Mouse (Mus musculus) spleen, adult 2 months (tissue): ENCODE measurements at regions not wholly inside any gene's neighbourhood (a gene's known extent, or its start where the extent isn't known, plus 50 kb on each side); places are given as distances from the start of the nearest gene placed in this dataset.

Experiments used
- CTCF ChIP-seq: fragments of 200-500 bp; IDR thresholded peaks from 2 replicates; pipeline ENCODE4 v1.5.1; 2011; ENCODE audit warnings: mild to moderate bottlenecking, inconsistent platforms; ENCODE audit not compliant: insufficient read depth, insufficient read length, insufficient replicate concordance; ENCODE audit errors: extremely low read depth
- POLR2A ChIP-seq: fragments of 200-500 bp; IDR thresholded peaks from 2 replicates; pipeline ENCODE4 v1.6.1; 2011; ENCODE audit warnings: low read depth, low read length, inconsistent platforms

GRCm38 (mm10) chr15:92897277-92897676, 377.7 kb downstream of the Gxylt1 start:
- TF ChIP-seq POLR2A (no peak), CTCF (no peak)
